Comparison of ENCODE assay signal across 9 mouse cellular contexts in genomic region chr8:71731652-71732230, GRCm38 (mm10). TPM values are rescaled to one million over a fixed set of nuclear protein-coding genes. Genes with fewer than 3 reads are reported as not detected.
DNase-seq lines count a peak whose midpoint lies in the region; ATAC-seq and TF ChIP-seq lines count a peak whose summit lies in the region.
"Had no signal": no experiment of that assay in that cellular context is flagged by ENCODE, and none has a peak within 500 bp of the region (broad histone marks: within the 10 kb centered on the region; RNA-seq: fewer than 3 reads in every experiment).

No protein-coding gene starts in this region.

- no peak overlapping the region for H3K4me2 ChIP-seq in forebrain, embryonic 16.5 days (ENCODE audit: low read length)
- H3K4me2 ChIP-seq: heart, embryonic 15.5 days had no signal

- intact Hi-C loops in gastrocnemius, adult 2 months (cut with DNase I) = no loop called here
- intact Hi-C loops in gastrocnemius, postnatal 36 days (cut with DNase I) = no loop called here

- H3K9me3 ChIP-seq in forebrain, embryonic 16.5 days (ENCODE audit: control insufficient read depth, low read length) = no peaks in the 10 kb centered on the region
- H3K9me3 ChIP-seq: heart, embryonic 15.5 days had no signal

- peaks cover 8% of the 10 kb centered on the region for H3K4me1 ChIP-seq in forebrain, embryonic 16.5 days (replicated peaks; ENCODE audit: control insufficient read depth, insufficient read depth, low read length)

- no peak overlapping the region for H3K4me3 ChIP-seq in gastrocnemius, adult 2 months
- H3K4me3 ChIP-seq in forebrain, embryonic 16.5 days (replicated peaks; ENCODE audit: low read length) = no peak overlapping the region
- H3K4me3 ChIP-seq: heart, embryonic 15.5 days had no signal

- no peak overlapping the region for H3K27ac ChIP-seq in gastrocnemius, adult 2 months
- no peak overlapping the region for H3K27ac ChIP-seq in forebrain, embryonic 16.5 days (ENCODE audit: low read length)
- H3K27ac ChIP-seq: heart, embryonic 15.5 days had no signal

- H3K9ac ChIP-seq in forebrain, embryonic 16.5 days (replicated peaks; ENCODE audit: low read depth, low read length) = no peak overlapping the region
- H3K9ac ChIP-seq: heart, embryonic 15.5 days had no signal

- TF ChIP-seq CTCF in gastrocnemius, adult 2 months (IDR thresholded peaks at IDR 0.05) = peak; percentile 44

- WGBS in forebrain, embryonic 16.5 days = 57% methylated on average over 3 of the region's 3 CpGs

- no peak for DNase-seq in gastrocnemius, adult 2 months
- DNase-seq in gastrocnemius, postnatal 36 days = no peak
- DNase-seq in testis, postnatal 10 days (ENCODE audit: low spot score) = peak; percentile 76
- DNase-seq in testis, postnatal 14 days (ENCODE audit: low spot score) = no peak
- peak; percentile 72 to 84 for DNase-seq in cerebellum, postnatal 25 days
- peak; percentile 67 to 74 for DNase-seq in kidney, postnatal 25 days
- DNase-seq in right cerebral cortex, postnatal 14 days = peak; percentile 68

- H3K36me3 ChIP-seq in forebrain, embryonic 16.5 days (ENCODE audit: control insufficient read depth, insufficient read depth) = no peaks in the 10 kb centered on the region
- H3K36me3 ChIP-seq: heart, embryonic 15.5 days had no signal

- H3K27me3 ChIP-seq in forebrain, embryonic 16.5 days (replicated peaks; ENCODE audit: control insufficient read depth, insufficient read depth, low read length) = no peaks in the 10 kb centered on the region

- no peak for ATAC-seq in forebrain, embryonic 16.5 days

RNA-seq across cellular contexts. Expression of gene Fcho1, which starts 6.2 kb away (rescaled TPM):
- not detected for total RNA-seq in gastrocnemius, adult 2 months (2021)
- 1 to 10 TPM in 1 of 2 experiments, not detected in 1; 1.4 TPM for total RNA-seq in gastrocnemius, postnatal 36 days (2021)
- 72.4 and 100 TPM in 2 replicates for polyA plus RNA-seq in forebrain, embryonic 16.5 days (2015; fragmentation: Nextera tagmentation; extraction: Ambion mirVana)

RNA-seq across cellular contexts. Expression of gene B3gnt3, which starts 30.2 kb away (rescaled TPM):
- total RNA-seq in gastrocnemius, adult 2 months (2021) = 1 to 10 TPM; 2.1 to 2.9 TPM
- 1 to 10 TPM; 2.1 to 2.6 TPM for total RNA-seq in gastrocnemius, postnatal 36 days (2021)
- polyA plus RNA-seq in forebrain, embryonic 16.5 days (2015; fragmentation: Nextera tagmentation; extraction: Ambion mirVana) = 0.58 and 0.68 TPM in 2 replicates

RNA-seq across cellular contexts. Expression of gene Insl3, which starts 42.7 kb away (rescaled TPM):
- 1 to 10 TPM in 1 of 2 experiments, not detected in 1; 1.4 TPM for total RNA-seq in gastrocnemius, adult 2 months (2021)
- 1 to 10 TPM; 1.0 to 1.2 TPM for total RNA-seq in gastrocnemius, postnatal 36 days (2021)
- not detected in 2 replicates for polyA plus RNA-seq in forebrain, embryonic 16.5 days (2015; fragmentation: Nextera tagmentation; extraction: Ambion mirVana)

RNA-seq across cellular contexts. Expression of gene Jak3, which starts 55.6 kb away (rescaled TPM):
- 1 to 10 TPM; 2.1 to 2.5 TPM for total RNA-seq in gastrocnemius, adult 2 months (2021)
- total RNA-seq in gastrocnemius, postnatal 36 days (2021) = 1 to 10 TPM; 1.8 TPM
- polyA plus RNA-seq in forebrain, embryonic 16.5 days (2015; fragmentation: Nextera tagmentation; extraction: Ambion mirVana) = 3.4 and 4.1 TPM in 2 replicates

Comparison
In these comparisons a context has a peak if more than half of its experiments do, and no peak if none do; other contexts are left out.
1. DNase-seq: peak in testis, postnatal 10 days (single experiment), cerebellum, postnatal 25 days (2 of 2), kidney, postnatal 25 days (2 of 2) and right cerebral cortex, postnatal 14 days (single experiment); none in gastrocnemius, adult 2 months (single experiment), gastrocnemius, postnatal 36 days (0 of 2) and testis, postnatal 14 days (single experiment).